Mouse (Mus musculus) limb, embryonic 14.5 days (tissue): ENCODE data around the gene Pde4a. TPM values are rescaled to one million over a fixed set of nuclear protein-coding genes. Genes with fewer than 3 reads are reported as not detected.
A peak's percentile ranks its signal among the peaks of the same experiment; 100 is the strongest.
"Not testable (repeated sequence)": the region's sequence is repeated elsewhere in the genome, so short reads cannot be mapped to it uniquely, and the experiment has no call there.

ENCODE experiments used
- ATAC-seq: fragments of 200-750 bp; cut with Nextera tagmentation; 2 replicates; pipeline ENCODE4 v1.8.0; 2017; ENCODE audit warnings: low read depth, moderate number of reproducible peaks, moderate TSS enrichment; ENCODE audit not compliant: low FRiP score
- DNase-seq: peaks from one replicate; pipeline ENCODE4 v3.0.0-alpha.2; 2015; ENCODE audit warnings: low spot score
- H3K27ac ChIP-seq: fragments of 300-500 bp; sonication (generic); replicated peaks from 2 replicates; pipeline ENCODE4 v1.5.1; 2014; ENCODE audit warnings: low read depth, mild to moderate bottlenecking, low read length, moderate library complexity, mixed read lengths
- H3K27me3 ChIP-seq: fragments of 300-500 bp; sonication (generic); 2 replicates; pipeline ENCODE4 v1.6.1; 2014; ENCODE audit warnings: low read length, mixed read lengths; ENCODE audit not compliant: control insufficient read depth, insufficient read depth
- H3K36me3 ChIP-seq: fragments of 300-500 bp; sonication (generic); 2 replicates; pipeline ENCODE4 v1.6.1; 2014; ENCODE audit warnings: mild to moderate bottlenecking, low read length, moderate library complexity, mixed read lengths; ENCODE audit not compliant: control insufficient read depth, insufficient read depth
- H3K4me1 ChIP-seq: fragments of 300-500 bp; sonication (generic); 2 replicates; pipeline ENCODE4 v1.6.1; 2014; ENCODE audit warnings: antibody characterized with exemption, low read length, mixed read lengths; ENCODE audit not compliant: control insufficient read depth, insufficient read depth
- H3K4me2 ChIP-seq: fragments of 300-500 bp; sonication (generic); replicated peaks from 2 replicates; pipeline ENCODE4 v1.6.1; 2014; ENCODE audit warnings: low read depth, mild to moderate bottlenecking, low read length, moderate library complexity; ENCODE audit not compliant: severe bottlenecking
- H3K4me3 ChIP-seq: fragments of 300-500 bp; sonication (generic); replicated peaks from 2 replicates; pipeline ENCODE4 v1.5.1; 2014; ENCODE audit warnings: low read length
- H3K9ac ChIP-seq: fragments of 300-500 bp; sonication (generic); 2 replicates; pipeline ENCODE4 v1.6.1; 2014; ENCODE audit warnings: mild to moderate bottlenecking, low read depth, low read length, moderate library complexity; ENCODE audit not compliant: severe bottlenecking
- H3K9me3 ChIP-seq: fragments of 300-500 bp; sonication (generic); 2 replicates; pipeline ENCODE4 v1.6.1; 2016; ENCODE audit warnings: low read length; ENCODE audit not compliant: control insufficient read depth
- POLR2A ChIP-seq: fragments of 200-500 bp; IDR thresholded peaks from 2 replicates; pipeline ENCODE4 v1.8.0; 2012; ENCODE audit warnings: inconsistent platforms, mild to moderate bottlenecking, moderate library complexity, borderline replicate concordance; ENCODE audit not compliant: insufficient read depth, insufficient read length; ENCODE audit errors: extremely low read depth
- WGBS: fragments of 180-500 bp; shearing (Covaris S2); extraction: QIAGEN DNeasy Blood & Tissue Kit; methylation state at CpG from one replicate; pipeline ENCODE4 v1.1.7; 2014; 5-methylcytosine and 5-hydroxymethylcytosine counted together
- polyA plus RNA-seq, 2 experiments: library from polyadenylated mRNA; depleted of rRNA in 1 of 2; stranded (reverse) in 1 of 2; unstranded in 1 of 2; fragments of >200 nt; fragmentation: Nextera tagmentation in 1 of 2; extraction: Ambion mirVana in 1 of 2; gene quantifications; 2 replicates each; pipeline versions ENCODE4 v1.2.1 to v1.2.3; 2012 to 2014

Gene Pde4a
- polyA plus RNA-seq, 2 experiments, result 4.4 to 5.7 TPM

DNA sequence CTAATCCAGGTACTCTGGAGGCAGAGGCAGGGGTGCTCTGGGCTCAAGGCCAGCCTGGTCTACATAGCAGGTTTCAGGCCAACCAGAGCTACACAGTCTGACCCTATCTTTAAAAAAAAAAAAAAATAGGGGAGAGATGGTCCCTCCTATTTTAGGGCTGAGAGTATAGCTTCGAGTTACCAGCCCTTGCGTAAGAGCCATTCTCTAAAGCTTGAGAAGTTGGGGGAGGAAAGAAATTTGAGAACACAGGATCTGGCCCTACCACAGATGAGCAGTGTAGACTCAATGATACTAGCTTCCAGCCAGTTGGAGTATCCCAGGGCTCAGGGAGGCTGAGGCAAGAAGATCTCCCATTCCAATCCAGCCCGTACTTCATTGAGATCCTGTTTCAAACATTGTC is 28.3 kb downstream of the Pde4a start:
- ATAC-seq (no peak), DNase-seq (no peak)
- 72% methylated on average over 3 of the region's 3 CpGs for WGBS
- Histone ChIP-seq H3K4me1 (peaks cover 6% of the 10 kb centered on the region; the same call in 1 of the 2 replicates), H3K27ac (no peak overlapping the region), H3K27me3 (no peaks in the 10 kb centered on the region), H3K9me3 (no peaks in the 10 kb centered on the region), H3K4me2 (no peak overlapping the region), H3K9ac (no peak overlapping the region), H3K36me3 (no peaks in the 10 kb centered on the region), H3K4me3 (no peak overlapping the region)
- TF ChIP-seq POLR2A, result no peak

DNA sequence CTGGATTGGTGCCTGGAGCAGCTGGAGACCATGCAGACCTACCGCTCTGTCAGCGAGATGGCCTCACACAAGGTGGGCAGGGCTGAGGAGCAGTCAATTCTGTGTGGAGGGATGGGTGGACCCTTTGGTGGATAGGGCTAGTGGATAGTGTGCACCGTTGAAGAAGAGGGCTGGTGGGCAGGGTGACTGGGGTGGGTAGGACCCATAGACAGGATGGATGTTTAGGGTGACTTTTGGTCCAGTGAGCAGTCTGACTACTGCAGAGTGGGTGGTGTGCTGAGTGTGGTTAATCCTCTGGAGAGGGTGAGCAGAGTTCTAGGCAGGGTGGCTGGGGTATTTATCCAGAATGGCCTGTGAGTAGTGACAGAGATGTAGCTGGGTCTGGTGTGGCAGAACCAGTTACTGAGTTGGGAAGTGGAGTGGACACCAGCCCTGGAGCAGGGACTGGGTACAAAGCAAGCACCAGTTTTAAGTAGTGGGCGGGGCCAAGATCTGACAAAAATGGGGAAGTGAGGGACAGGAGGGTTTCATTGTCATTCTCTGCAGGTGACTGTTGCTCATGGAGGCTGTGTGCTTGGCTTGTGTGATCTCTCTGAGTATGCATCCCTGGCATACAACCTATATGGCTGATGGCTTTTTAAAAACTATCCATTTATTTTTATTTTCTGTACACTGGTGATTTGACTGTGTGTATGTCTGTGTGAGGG is 29.4 kb downstream of the Pde4a start:
- no peak overlapping the region for H3K4me3 ChIP-seq
- 89% methylated on average over 4 of the region's 4 CpGs for WGBS
- H3K27me3 ChIP-seq, result no peaks in the 10 kb centered on the region
- ATAC-seq (no peak), DNase-seq (no peak)
- H3K4me1 ChIP-seq, result peaks cover 6% of the 10 kb centered on the region; the same call in 1 of the 2 replicates
- H3K9ac ChIP-seq, result no peak overlapping the region
- no peaks in the 10 kb centered on the region for H3K36me3 ChIP-seq
- no peak overlapping the region for H3K27ac ChIP-seq
- no peak overlapping the region for H3K4me2 ChIP-seq
- no peak for TF ChIP-seq POLR2A
- no peaks in the 10 kb centered on the region for H3K9me3 ChIP-seq

- DNase-seq, H3K4me2 ChIP-seq, H3K4me1 ChIP-seq, H3K27me3 ChIP-seq, H3K4me3 ChIP-seq, ATAC-seq, H3K27ac ChIP-seq, H3K36me3 ChIP-seq, H3K9me3 ChIP-seq: not testable (repeated sequence)
- peak overlapping the region; percentile 12; the same call in 1 of the 2 replicates for H3K9ac ChIP-seq
- WGBS, result 58% methylated on average over 7 of the region's 7 CpGs
Measured at GRCm38 (mm10) chr9:21195736-21196505, 30.4 kb downstream of the Pde4a start.

GRCm38 (mm10) chr9:21196521-21197433 is 31.3 kb downstream of the Pde4a start:
- peak overlapping the region; percentile 52; the same call in 1 of the 2 replicates for H3K9ac ChIP-seq
- H3K27me3 ChIP-seq, result no peaks in the 10 kb centered on the region
- WGBS, result 30% methylated on average over 17 of the region's 19 CpGs
- H3K36me3 ChIP-seq, result no peaks in the 10 kb centered on the region
- peak; percentile 75 for ATAC-seq
- no peak for DNase-seq
- no peak overlapping the region for H3K27ac ChIP-seq
- H3K4me2 ChIP-seq, result peak overlapping the region; percentile 47
- TF ChIP-seq POLR2A, result no peak
- peaks cover 6% of the 10 kb centered on the region; the same call in 1 of the 2 replicates for H3K4me1 ChIP-seq
- H3K9me3 ChIP-seq, result no peaks in the 10 kb centered on the region
- peak overlapping the region; percentile 34 for H3K4me3 ChIP-seq

DNA sequence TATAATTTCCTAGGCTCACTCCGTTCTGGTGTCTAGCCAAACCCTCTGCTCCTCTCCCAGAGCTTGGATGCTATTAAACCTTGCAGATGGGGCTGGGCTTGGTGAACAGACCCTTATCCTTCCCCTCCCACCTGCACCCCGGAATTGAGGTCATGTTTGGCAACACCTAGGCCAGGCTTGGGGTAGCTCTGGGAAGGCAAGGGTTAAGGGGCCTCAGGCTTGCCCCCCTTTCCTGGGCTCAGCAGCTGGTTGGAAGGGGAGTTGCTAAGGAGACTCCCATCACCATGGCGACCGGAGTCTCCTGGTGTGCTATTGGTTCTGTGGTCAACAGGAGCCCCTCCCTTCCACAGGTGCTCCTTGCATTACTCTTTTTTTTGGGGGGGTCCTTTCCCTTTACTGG is 32.5 kb downstream of the Pde4a start:
- no peak for TF ChIP-seq POLR2A
- Histone ChIP-seq H3K9me3 (no peaks in the 10 kb centered on the region), H3K4me3 (no peak overlapping the region), H3K36me3 (no peaks in the 10 kb centered on the region), H3K27me3 (no peaks in the 10 kb centered on the region), H3K4me2 (peak overlapping the region; percentile 47; the same call in 1 of the 2 replicates), H3K4me1 (peaks cover 6% of the 10 kb centered on the region; the same call in 1 of the 2 replicates), H3K9ac (no peak overlapping the region), H3K27ac (no peak overlapping the region)
- 16% methylated on average over 4 of the region's 4 CpGs for WGBS
- DNase-seq (no peak), ATAC-seq (peak; percentile 76; the same call in 1 of the 2 replicates)
